Mouse (Mus musculus) heart, embryonic 10.5 days (tissue): ENCODE data around the gene Arhgef33. TPM values are rescaled to one million over a fixed set of nuclear protein-coding genes. Genes with fewer than 3 reads are reported as not detected.

Source experiments
- DNase-seq: peaks from one replicate; pipeline ENCODE4 v3.0.0-alpha.2; 2017; ENCODE audit warnings: low spot score
- H3K27ac ChIP-seq: fragments of 300-500 bp; sonication (generic); 2 replicates; pipeline ENCODE4 v1.5.1; 2016; ENCODE audit warnings: mild to moderate bottlenecking
- H3K27me3 ChIP-seq: fragments of 300-500 bp; sonication (generic); 2 replicates; pipeline ENCODE4 v1.6.1; 2016; ENCODE audit warnings: mild to moderate bottlenecking; ENCODE audit not compliant: poor library complexity, insufficient read depth, severe bottlenecking
- H3K36me3 ChIP-seq: fragments of 300-500 bp; sonication (generic); 2 replicates; pipeline ENCODE4 v1.6.1; 2016; ENCODE audit warnings: mild to moderate bottlenecking, moderate library complexity
- H3K4me1 ChIP-seq: fragments of 300-500 bp; sonication (generic); 2 replicates; pipeline ENCODE4 v1.6.1; 2016; ENCODE audit warnings: mild to moderate bottlenecking
- H3K4me3 ChIP-seq: fragments of 300-500 bp; sonication (generic); 2 replicates; pipeline ENCODE4 v1.5.1; 2016; ENCODE audit warnings: mild to moderate bottlenecking, moderate library complexity
- H3K9me3 ChIP-seq: fragments of 300-500 bp; sonication (generic); 2 replicates; pipeline ENCODE4 v1.6.1; 2016; ENCODE audit warnings: mild to moderate bottlenecking, moderate library complexity
- WGBS: fragments of 180-500 bp; shearing (Covaris S2); methylation state at CpG from one replicate; pipeline ENCODE4 v1.1.7; 2016; 5-methylcytosine and 5-hydroxymethylcytosine counted together
- polyA plus RNA-seq: library from polyadenylated mRNA; unstranded; fragments of >200 nt; fragmentation: Nextera tagmentation; extraction: Ambion mirVana; gene quantifications from 2 replicates; pipeline ENCODE4 v1.2.1, GENCODE M21; 2016

The Arhgef33 gene
- polyA plus RNA-seq, 1 experiment from 2014 or later: 0.78 TPM

- no peak for DNase-seq
- 86% methylated on average over 5 of the region's 5 CpGs for WGBS
- no peaks in the 10 kb centered on the region for H3K9me3 ChIP-seq
- no peaks in the 10 kb centered on the region for H3K27me3 ChIP-seq
- no peak overlapping the region for H3K27ac ChIP-seq
- H3K36me3 ChIP-seq: peaks cover 18% of the 10 kb centered on the region
- H3K4me3 ChIP-seq: no peak overlapping the region
- peaks cover 6% of the 10 kb centered on the region; the same call in 1 of the 2 replicates for H3K4me1 ChIP-seq
These were observed 119.7 kb downstream of the Arhgef33 start for GRCm38 (mm10) chr17:80426901-80427300.

- Histone ChIP-seq H3K27me3 (no peaks in the 10 kb centered on the region), H3K9me3 (no peaks in the 10 kb centered on the region), H3K36me3 (peaks cover 14% of the 10 kb centered on the region), H3K4me3 (no peak overlapping the region), H3K27ac (no peak overlapping the region), H3K4me1 (peaks cover 6% of the 10 kb centered on the region; the same call in 1 of the 2 replicates)
- 73% methylated on average over 2 of the region's 2 CpGs for WGBS
- DNase-seq: no peak
These were observed 120.8 kb downstream of the Arhgef33 start for GRCm38 (mm10) chr17:80427966-80428365.

GRCm38 (mm10) chr17:80431997-80432396 lies 124.8 kb downstream of the Arhgef33 start:
- H3K4me1 ChIP-seq: peaks cover 2% of the 10 kb centered on the region; the same call in 1 of the 2 replicates

GRCm38 (mm10) chr17:80434430-80434829 lies 127.2 kb downstream of the Arhgef33 start:
- H3K36me3 ChIP-seq: peaks cover 42% of the 10 kb centered on the region
- no peak for DNase-seq

More at GRCm38 (mm10) chr17:80431997-80432396, 124.8 kb downstream of the Arhgef33 start:
- H3K27ac ChIP-seq: no peak overlapping the region
- peaks cover 28% of the 10 kb centered on the region for H3K36me3 ChIP-seq
- WGBS: 94% methylated on average over 9 of the region's 9 CpGs
- H3K4me3 ChIP-seq: no peak overlapping the region
- H3K9me3 ChIP-seq: no peaks in the 10 kb centered on the region
- no peaks in the 10 kb centered on the region for H3K27me3 ChIP-seq
- DNase-seq: no peak

GRCm38 (mm10) chr17:80435680-80436079 lies 128.5 kb downstream of the Arhgef33 start:
- no peak overlapping the region for H3K4me3 ChIP-seq
- WGBS: 86% methylated on average over 5 of the region's 5 CpGs
- DNase-seq: no peak
- H3K4me1 ChIP-seq: no peaks in the 10 kb centered on the region
- no peaks in the 10 kb centered on the region for H3K9me3 ChIP-seq
- no peak overlapping the region for H3K27ac ChIP-seq
- H3K36me3 ChIP-seq: peaks cover 43% of the 10 kb centered on the region
- H3K27me3 ChIP-seq: no peaks in the 10 kb centered on the region

More at GRCm38 (mm10) chr17:80434430-80434829, 127.2 kb downstream of the Arhgef33 start:
- Histone ChIP-seq H3K27me3 (no peaks in the 10 kb centered on the region), H3K27ac (no peak overlapping the region), H3K9me3 (no peaks in the 10 kb centered on the region), H3K4me3 (no peak overlapping the region), H3K4me1 (no peaks in the 10 kb centered on the region)
- 85% methylated on average over 3 of the region's 3 CpGs for WGBS

GRCm38 (mm10) chr17:80445433-80445832 lies 138.2 kb downstream of the Arhgef33 start:
- H3K27me3 ChIP-seq: no peaks in the 10 kb centered on the region
- H3K36me3 ChIP-seq: peaks cover 68% of the 10 kb centered on the region
- no peaks in the 10 kb centered on the region for H3K4me1 ChIP-seq
- no peaks in the 10 kb centered on the region for H3K9me3 ChIP-seq
- WGBS: 95% methylated on average over 7 of the region's 7 CpGs
- DNase-seq: no peak
- H3K4me3 ChIP-seq: no peak overlapping the region
- H3K27ac ChIP-seq: no peak overlapping the region

GRCm38 (mm10) chr17:80446470-80446869 lies 139.3 kb downstream of the Arhgef33 start:
- Histone ChIP-seq H3K4me1 (no peaks in the 10 kb centered on the region), H3K9me3 (no peaks in the 10 kb centered on the region), H3K4me3 (no peak overlapping the region), H3K27me3 (no peaks in the 10 kb centered on the region), H3K27ac (no peak overlapping the region), H3K36me3 (peaks cover 67% of the 10 kb centered on the region)
- no peak for DNase-seq
- WGBS: 88% methylated on average over 5 of the region's 5 CpGs

Other genes starting within 250 kb of the Arhgef33 start
- gene Hnrnpll, start 245.1 kb upstream of the Arhgef33 start, polyA plus RNA-seq: 52.2 and 76.3 TPM in 2 replicates
- gene Galm, start 179.9 kb upstream of the Arhgef33 start, polyA plus RNA-seq: 7.5 and 8.6 TPM in 2 replicates
- gene Srsf7, start 100.1 kb upstream of the Arhgef33 start, polyA plus RNA-seq: 412 and 609 TPM in 2 replicates
- 0.11 TPM in 1 of 2 replicates, not detected in the other for gene Ttc39d, start 99.9 kb upstream of the Arhgef33 start, polyA plus RNA-seq
- gene Gemin6, start 83.0 kb upstream of the Arhgef33 start, polyA plus RNA-seq: 36.5 and 47.6 TPM in 2 replicates
- gene Morn2, start 17.2 kb upstream of the Arhgef33 start, polyA plus RNA-seq: 17.4 and 18.6 TPM in 2 replicates
- 12.4 and 12.9 TPM in 2 replicates for gene Dhx57, start 16.9 kb upstream of the Arhgef33 start, polyA plus RNA-seq
- 0.89 TPM in 1 of 2 replicates, not detected in the other for gene Gm10190, start 66.1 kb downstream of the Arhgef33 start, polyA plus RNA-seq
- 2.5 and 3.2 TPM in 2 replicates for gene Sos1, start 173.0 kb downstream of the Arhgef33 start, polyA plus RNA-seq